Mouse (Mus musculus) heart, postnatal 0 days (tissue): ENCODE data around the gene Jak3.

ENCODE experiments used
- CTCF ChIP-seq: IDR thresholded peaks from 2 replicates; pipeline ENCODE4 v1.5.1; 2016; ENCODE audit warnings: antibody characterized with exemption, control low read depth, low read depth
- EP300 ChIP-seq: IDR thresholded peaks from 2 replicates; pipeline ENCODE4 v1.6.1; 2016; ENCODE audit warnings: antibody characterized with exemption, low read depth

DNA sequence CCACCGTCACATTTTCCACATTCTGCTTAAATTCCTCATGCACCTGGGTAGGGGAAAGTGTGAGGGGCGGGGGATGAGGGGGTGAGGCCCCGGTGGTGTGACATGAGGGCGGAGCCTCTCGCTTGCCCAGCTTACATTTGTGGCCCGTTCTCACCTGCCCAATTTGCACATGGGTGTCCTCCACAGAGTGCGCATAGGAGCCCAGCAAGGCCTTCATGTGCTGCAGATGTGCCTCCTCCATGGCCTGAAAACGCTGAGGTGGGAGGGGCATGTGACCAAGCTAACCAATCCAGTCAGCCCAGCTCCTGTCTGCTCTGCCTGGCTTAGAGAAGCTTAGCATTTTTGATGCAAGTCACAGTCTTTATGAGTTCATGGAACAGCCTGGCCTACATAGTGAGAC, 39.4 kb downstream of the Jak3 start:
- TF ChIP-seq CTCF (no peak), EP300 (no peak)
